Mouse (Mus musculus): ENCODE measurements at regions not wholly inside any gene's neighbourhood (a gene's known extent, or its start where the extent isn't known, plus 50 kb on each side); places are given as distances from the start of the nearest gene placed in this dataset.

DNA sequence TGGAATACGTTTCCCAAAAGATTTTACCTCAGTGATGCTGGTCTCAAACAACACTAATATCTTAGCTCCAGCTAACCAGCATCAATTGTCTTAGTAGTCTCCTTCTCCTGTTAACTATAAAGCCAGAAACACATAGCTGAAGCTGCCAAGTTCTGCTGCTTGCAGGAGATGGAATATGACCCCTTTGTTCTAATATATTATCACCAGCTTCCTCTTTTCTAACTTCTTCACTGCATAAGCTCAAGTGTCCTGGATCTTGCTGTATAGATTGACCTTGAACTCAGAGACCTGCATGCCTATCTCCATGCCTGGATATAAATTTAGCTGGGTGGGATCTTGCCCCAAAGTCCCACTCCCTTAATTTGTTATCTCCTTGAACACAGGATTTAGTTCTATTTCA, 94.8 kb downstream of the Rbm46 start:
- DNase-seq: no peak

DNA sequence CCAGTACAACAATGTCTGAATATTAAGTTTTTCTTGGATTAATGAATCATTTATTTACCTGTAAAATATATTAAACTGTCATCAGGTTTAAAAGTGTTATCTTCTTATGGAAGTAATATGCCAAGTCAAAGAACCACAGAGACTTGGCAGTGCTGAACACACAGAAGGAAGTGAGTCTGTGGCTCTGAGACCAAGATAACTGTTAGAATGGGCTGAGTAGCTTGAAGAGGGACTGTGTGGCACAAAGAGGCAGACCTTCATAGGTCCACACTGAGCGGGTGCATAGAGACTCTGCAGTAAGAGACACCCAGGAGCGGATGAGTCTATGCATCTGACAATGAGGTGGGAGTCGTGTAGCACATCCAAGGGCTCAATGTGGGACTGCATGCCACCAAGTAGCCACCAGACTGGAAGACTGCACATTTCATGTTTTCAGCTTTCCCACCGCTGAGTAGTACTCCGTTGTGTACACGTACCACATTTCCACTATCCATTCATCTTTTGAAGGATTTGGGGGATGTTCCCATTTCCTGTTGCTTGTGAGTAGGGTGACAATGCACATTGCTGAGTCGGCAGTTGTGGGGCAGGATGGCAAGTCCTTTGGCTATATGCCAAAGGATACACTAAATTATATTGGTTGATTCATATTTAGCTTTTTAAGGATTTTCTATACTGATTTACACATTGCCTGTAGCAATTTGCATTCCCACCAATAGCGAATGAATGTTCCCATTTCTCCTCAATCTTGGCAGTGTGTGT, 105.6 kb downstream of the Rbm46 start:
- no peak for DNase-seq

DNA sequence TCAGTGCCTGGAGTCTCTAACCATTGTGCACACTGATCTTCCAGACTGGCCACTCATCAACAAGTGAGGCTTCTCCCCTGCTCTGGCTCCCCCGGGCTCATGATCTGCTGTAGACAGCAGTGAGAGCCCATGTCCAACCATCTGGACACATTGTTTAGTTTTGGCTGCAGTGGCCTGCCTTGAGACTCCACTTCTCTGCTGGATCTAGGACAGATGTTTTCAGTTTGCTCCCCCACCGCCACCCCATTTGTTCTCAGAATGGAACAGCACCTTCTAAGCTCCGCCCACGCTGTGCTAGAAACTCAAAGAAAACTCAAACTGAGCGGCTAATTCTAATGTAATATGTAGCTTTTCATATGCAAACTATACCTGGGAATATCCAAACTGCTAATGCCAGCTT, 108.8 kb downstream of the Rbm46 start:
- no peak for DNase-seq

DNA sequence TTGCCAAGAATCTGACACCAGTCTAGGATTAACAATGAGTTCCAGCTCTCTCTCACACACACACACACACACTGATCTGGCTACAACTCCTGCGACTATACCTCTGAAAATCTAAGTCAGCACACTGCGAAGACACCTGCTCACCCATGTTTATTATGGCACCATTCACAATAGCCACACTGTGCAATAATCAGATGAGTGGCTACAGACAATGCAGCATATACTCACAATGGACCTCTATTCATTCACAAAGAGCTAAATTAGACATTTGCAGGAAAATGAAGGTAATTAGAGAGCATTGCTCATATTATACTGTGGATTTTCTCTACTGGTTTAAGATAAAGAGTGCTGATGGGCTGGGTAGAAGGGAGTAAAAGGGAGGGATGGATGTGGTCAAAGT, 116.3 kb downstream of the Rbm46 start:
- DNase-seq: no peak

DNA sequence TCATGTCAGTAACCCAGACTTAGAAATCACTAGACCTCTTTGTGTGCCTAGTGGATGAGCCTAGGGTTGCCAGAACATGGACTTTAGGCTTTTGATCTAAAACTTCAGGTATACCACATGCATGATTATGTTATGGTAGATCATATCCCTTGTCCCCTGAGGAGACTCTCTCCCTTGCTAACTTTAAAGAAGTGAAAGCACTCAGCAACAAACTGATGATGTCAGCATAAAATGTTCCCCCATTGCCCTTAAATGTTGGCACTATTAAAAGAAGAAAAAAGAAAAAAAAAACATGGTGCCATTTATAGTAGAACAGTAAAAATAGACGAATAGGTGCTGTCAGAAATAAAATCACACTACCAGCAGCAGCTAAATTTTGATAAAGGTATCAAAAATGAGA, 117.3 kb downstream of the Rbm46 start:
- DNase-seq: no peak

DNA sequence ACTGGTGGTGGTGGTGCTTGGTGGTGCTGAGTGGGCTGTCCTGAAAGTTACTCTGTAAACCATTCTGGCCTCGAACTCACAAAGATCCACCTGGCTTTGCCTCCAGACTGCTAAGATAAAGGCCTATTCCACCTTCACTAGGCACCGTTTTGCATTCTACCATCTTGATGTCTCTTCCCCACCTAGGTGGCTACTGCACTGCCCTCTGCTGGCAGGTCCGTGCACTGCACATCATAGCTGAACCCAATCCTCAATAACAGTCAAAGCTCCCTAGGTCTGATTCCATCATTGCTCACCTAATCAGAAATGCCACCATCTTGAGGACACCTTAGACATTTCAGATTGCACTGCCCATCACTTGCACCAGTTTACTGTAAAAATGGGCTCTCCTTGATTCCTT, 150.7 kb downstream of the Rbm46 start:
- peak; percentile 89 for DNase-seq

DNA sequence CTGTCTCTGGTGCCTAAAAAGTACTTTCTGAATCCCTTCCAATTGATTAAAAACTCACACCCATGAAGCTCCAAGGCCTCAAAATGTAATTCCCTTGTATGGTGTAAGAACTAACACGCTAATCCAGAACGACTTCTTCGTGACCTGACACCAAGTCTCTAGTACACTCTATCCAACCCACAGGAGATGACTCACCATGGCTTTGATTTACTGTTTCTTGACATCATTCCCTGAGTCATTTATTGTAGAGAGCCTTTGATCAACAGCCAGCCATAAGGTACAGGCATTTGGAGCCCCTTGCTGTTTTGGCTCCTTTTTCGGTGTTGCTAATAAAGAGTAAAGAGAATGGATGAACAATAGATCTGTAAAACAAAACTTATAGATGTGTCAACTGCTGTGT, 159.7 kb upstream of the Npy2r start:
- DNase-seq: peak; percentile 35

DNA sequence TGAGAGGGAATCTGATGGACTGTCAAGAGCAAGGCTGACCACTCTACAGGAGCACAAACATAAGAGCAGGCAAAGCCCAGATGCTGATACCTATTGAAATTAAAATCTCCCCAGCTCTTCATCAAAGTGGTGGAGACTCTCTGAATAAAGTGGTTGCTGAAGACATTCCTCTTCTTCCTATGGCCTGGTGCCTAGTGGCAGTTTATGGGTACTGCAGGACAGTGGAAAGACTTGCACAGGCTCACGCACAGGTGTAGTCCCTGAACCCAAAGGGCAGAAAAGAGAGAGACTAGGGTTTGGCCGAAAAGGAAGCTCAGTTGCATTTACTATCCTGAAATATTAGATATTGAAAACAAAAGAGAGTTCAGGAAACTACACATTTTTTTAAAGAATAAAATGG, 144.2 kb upstream of the Npy2r start:
- no peak for DNase-seq

DNA sequence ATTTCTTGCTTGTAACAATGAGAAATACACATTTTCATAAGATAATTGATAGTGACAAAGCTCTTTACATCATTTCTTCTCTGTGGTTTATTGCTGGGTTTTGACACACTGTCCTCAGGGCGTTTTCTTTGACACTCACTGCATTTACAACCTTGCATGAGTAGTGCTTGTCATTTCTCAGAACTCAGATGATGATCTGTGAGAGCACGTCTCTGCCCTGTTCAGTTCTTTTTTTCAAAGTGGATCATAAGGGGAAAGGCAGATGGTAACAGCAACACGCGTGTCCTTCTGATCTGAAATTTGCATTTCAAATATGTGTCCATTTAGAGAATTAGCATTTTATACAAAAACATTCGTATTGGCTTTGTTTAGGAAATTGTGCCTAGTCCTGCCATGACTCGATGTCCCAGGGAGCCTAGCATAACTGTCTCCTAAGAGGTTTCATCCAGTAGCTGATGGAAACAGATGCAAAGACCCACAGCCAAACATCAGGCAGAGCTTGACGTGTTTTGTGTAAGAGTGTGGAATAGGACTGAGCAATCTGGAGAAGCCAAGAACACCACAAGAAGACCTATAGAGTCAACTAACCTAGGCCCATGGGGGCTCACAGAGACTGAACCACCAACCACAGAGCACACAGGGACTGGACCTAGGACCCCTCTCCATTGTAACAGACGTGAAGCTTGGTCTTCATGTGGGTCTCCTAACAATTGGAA, 108.4 kb upstream of the Npy2r start:
- DNase-seq: no peak

DNA sequence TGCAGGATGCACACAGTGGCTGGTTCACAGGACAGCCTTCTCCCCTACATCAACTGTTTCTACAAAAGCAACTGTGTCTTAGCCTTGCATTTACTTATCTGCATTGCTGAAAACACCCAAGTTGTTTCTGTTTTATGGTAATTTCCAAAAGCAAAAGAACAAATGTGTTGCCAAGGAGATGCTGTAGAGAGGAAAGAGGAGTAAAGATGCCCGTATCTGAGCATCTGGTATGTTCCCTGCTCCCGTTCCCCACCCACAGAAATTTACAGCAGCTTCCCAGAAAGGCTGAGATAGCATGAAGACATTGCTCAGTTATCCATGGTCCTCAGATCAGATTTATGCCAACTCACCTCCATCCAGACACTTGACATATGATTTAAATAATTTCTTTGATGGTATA, 104.5 kb upstream of the Npy2r start:
- DNase-seq: no peak

DNA sequence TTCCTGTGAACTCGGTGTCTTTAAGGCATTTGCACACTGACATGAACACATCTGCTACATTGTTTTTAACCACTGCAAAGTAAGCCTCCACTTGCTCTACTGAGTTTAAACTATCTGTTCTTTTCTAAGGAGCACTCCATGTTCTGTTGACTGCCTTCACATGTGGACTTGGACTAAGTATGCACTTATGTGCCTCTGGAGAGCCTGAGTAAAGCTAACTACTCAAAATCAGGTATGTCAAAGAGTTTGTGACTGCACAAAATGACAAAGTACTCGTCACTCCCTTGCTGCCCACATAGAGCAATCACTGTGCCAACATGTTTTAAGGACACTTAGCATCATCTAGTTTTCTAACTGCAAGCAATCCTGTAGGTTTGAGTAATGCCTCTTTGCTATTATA, 92.2 kb upstream of the Npy2r start:
- DNase-seq: no peak

DNA sequence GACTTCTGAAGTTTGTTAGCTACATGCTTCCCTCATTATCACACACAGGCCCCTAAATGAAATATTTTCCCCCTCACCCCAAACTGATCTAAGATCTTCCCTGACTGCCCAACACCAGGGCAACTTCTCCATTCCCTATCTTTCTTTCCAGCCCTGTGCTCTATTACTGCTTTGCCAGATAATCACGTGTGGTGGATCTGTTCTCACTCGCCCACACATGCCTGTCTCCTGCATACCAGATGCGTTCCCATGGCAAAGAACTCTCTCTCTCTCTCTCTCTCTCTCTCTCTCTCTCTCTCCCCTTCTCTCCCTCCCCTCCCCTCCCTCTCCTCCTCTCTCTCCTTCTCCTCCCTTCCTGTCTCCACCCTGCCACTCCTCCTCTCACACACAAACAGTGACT, 88.8 kb upstream of the Npy2r start:
- no peak for DNase-seq

DNA sequence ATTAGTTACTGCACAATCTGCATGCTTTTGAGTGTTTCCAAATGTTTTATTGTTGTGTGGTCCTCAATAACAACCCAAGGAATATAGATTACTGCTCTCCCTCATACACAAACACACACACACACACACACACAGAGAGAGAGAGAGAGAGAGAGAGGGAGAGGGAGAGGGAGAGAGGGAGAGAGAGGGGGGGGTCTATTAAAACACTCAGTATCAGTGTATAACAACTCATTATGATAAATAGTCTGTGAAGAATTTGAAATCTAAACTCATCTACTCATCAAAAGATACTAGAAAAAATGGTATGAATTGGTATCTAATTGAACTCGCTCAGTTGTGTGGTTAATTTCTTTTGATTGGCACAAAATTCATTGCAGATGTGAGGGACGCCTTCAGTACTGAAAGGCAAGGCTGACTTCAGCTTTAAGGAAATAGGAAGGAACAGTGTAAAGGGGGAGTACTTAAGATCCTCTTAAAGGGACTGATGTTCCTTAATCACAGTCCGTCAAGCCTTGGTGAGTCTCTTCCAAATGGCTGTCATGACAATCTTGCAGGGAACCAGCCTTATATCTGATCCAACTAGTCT, 72.6 kb upstream of the Npy2r start:
- no peak for DNase-seq

DNA sequence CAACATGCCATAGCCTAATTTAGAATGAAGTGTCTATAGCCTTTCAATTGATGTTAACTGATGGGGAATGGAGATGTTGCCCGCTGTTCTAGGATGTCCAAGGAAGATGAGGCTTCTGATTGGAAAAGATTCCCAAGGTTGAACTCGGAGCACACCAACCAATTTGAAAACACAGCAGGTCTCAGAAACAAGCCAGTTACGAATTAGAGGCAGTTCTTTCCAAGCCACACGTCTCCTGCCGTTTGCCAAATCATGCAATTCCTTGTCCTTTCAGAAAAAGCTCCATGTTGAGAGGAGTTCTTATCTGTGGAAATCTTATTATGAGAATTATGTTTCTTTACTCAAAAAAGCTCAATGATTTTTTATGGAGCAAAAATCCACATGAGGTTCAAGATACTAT, 71.5 kb upstream of the Npy2r start:
- DNase-seq: no peak

DNA sequence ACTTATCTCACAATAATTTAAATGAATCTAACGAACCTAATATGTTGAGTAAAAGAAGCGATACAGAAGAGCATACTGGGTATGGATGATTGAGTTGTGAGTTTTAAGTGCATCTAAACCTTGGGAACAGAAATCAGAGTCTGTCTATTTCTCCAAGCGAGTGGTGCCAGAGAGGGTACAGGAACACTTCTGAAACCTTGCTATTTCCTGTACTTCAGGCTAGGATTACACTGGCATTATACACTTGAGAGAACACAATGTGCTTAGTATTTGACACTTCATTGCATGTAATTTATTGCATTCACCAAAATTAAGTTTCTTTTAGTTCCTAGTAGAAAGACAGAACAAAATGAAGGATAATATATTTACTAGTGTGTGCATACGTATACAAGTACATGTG, 54.0 kb upstream of the Npy2r start:
- no peak for DNase-seq

DNA sequence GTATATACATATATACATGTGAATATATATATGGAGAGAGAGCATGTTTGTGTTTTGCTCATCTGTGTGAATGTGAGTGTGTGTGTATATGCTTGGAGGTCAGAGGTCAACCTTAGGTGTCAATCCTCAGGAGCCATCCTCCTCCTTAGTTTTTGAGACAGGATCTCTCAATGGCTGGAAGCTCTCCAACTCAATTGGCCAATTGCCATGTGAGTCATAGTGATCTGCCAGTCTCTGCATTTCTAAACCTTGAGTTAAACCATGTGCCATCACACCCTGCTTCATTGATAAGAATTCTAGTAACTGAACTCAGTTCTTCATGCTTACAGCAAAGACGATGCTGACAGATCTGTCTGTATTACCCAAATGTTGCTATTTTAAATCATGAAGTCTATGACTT, 50.8 kb upstream of the Npy2r start:
- DNase-seq: peak; percentile 47
